Mouse (Mus musculus) CH12.LX (cell line): ENCODE data around the gene Foxp1. TPM values are rescaled to one million over a fixed set of nuclear protein-coding genes. Genes with fewer than 3 reads are reported as not detected.

Experiments
- DNase-seq: peaks from one replicate; pipeline ENCODE4 v3.0.0-alpha.2; 2013; ENCODE audit errors: extremely low read depth
- H3K27ac ChIP-seq: 2 replicates; pipeline ENCODE4 v1.5.1; 2012; ENCODE audit warnings: low read depth, mild to moderate bottlenecking, control low read depth, moderate library complexity; ENCODE audit not compliant: insufficient read depth
- H3K27me3 ChIP-seq: replicated peaks from 2 replicates; pipeline ENCODE3; 2012; ENCODE audit warnings: inconsistent platforms
- H3K36me3 ChIP-seq, 2 experiments: replicated peaks in 1 of 2; 2 replicates each; pipeline versions ENCODE3 to v1.6.1; 2012; ENCODE audit warnings: inconsistent platforms in 1 of 2, low read length in 1 of 2, mild to moderate bottlenecking in 1 of 2, mixed read lengths in 1 of 2, moderate library complexity in 1 of 2; ENCODE audit not compliant: control insufficient read depth in 1 of 2, insufficient read depth in 1 of 2
- H3K4me1 ChIP-seq, 2 experiments: 2 replicates each; pipeline ENCODE4 v1.6.1; 2012; ENCODE audit warnings: inconsistent platforms in 1 of 2, moderate library complexity in 1 of 2; ENCODE audit not compliant: insufficient read depth in 2 of 2, control insufficient read depth in 1 of 2
- H3K4me2 ChIP-seq: 2 replicates; pipeline ENCODE4 v1.6.1; 2012; ENCODE audit warnings: low read depth, mild to moderate bottlenecking, control low read depth; ENCODE audit not compliant: poor library complexity, insufficient read depth, severe bottlenecking
- H3K4me3 ChIP-seq, 3 experiments: fragments of 150-350 bp in 1 of 3; sonication (generic) in 1 of 3; replicated peaks in 1 of 3; 2 replicates each; pipeline versions ENCODE3 to v1.5.1; 2011 to 2012; ENCODE audit warnings: low read depth in 2 of 3, low read length in 2 of 3, mild to moderate bottlenecking in 2 of 3, moderate library complexity in 2 of 3, control low read depth in 1 of 3, improper control_type of control experiment in 1 of 3, inconsistent platforms in 1 of 3, mixed read lengths in 1 of 3; ENCODE audit not compliant: poor library complexity in 1 of 3
- H3K79me2 ChIP-seq: replicated peaks from 2 replicates; pipeline ENCODE4 v1.6.1; 2012; ENCODE audit warnings: mild to moderate bottlenecking, moderate library complexity; ENCODE audit not compliant: control insufficient read depth, poor library complexity, insufficient read depth, severe bottlenecking; ENCODE audit errors: extremely low read depth
- H3K9ac ChIP-seq: 2 replicates; pipeline ENCODE4 v1.6.1; 2012; ENCODE audit warnings: low read depth, mild to moderate bottlenecking, control low read depth, moderate library complexity; ENCODE audit not compliant: insufficient read depth
- H3K9me3 ChIP-seq: replicated peaks from 2 replicates; pipeline ENCODE3; 2012; ENCODE audit warnings: low read length, inconsistent platforms, mixed read lengths
- BHLHE40 ChIP-seq: IDR thresholded peaks from 2 replicates; pipeline ENCODE4 v1.6.1; 2011; ENCODE audit warnings: mild to moderate bottlenecking, low read depth, low read length, improper control_type of control experiment
- CHD2 ChIP-seq: IDR thresholded peaks from 2 replicates; pipeline ENCODE4 v1.6.1; 2011; ENCODE audit warnings: low read length, improper control_type of control experiment
- ELF1 ChIP-seq: IDR thresholded peaks from 2 replicates; pipeline ENCODE4 v1.6.1; 2014; ENCODE audit warnings: low read depth, mild to moderate bottlenecking, inconsistent platforms, low read length, improper control_type of control experiment
- EP300 ChIP-seq: IDR thresholded peaks from 2 replicates; pipeline ENCODE4 v1.6.1; 2011; ENCODE audit warnings: low read length, improper control_type of control experiment
- GABPA ChIP-seq: IDR thresholded peaks from 2 replicates; pipeline ENCODE4 v1.6.1; 2012; ENCODE audit warnings: low read depth, low read length, improper control_type of control experiment, inconsistent platforms; ENCODE audit not compliant: insufficient replicate concordance
- MAX ChIP-seq: IDR thresholded peaks from 2 replicates; pipeline ENCODE4 v1.6.1; 2011; ENCODE audit warnings: low read length, improper control_type of control experiment
- MEF2A ChIP-seq: IDR thresholded peaks from 2 replicates; pipeline ENCODE4 v1.6.1; 2014; ENCODE audit warnings: low read depth, mild to moderate bottlenecking, inconsistent platforms, low read length, improper control_type of control experiment, borderline replicate concordance
- MXI1 ChIP-seq: IDR thresholded peaks from 2 replicates; pipeline ENCODE4 v1.6.1; 2011; ENCODE audit warnings: mild to moderate bottlenecking, low read depth, low read length, improper control_type of control experiment
- MYC ChIP-seq: IDR thresholded peaks from 2 replicates; pipeline ENCODE4 v1.6.1; 2011; ENCODE audit warnings: low read depth, mild to moderate bottlenecking, improper control_type of control experiment, low read length
- NRF1 ChIP-seq: IDR thresholded peaks from 2 replicates; pipeline ENCODE4 v1.6.1; 2014; ENCODE audit warnings: low read depth, mild to moderate bottlenecking, inconsistent platforms, low read length, improper control_type of control experiment, moderate library complexity
- PAX5 ChIP-seq: IDR thresholded peaks from 2 replicates; pipeline ENCODE4 v1.6.1; 2012; ENCODE audit warnings: low read length, inconsistent platforms, mixed read lengths
- POLR2A ChIP-seq: IDR thresholded peaks from 2 replicates; pipeline ENCODE4 v1.6.1; 2011; ENCODE audit warnings: low read depth, mild to moderate bottlenecking, improper control_type of control experiment, low read length
- POLR2AphosphoS2 ChIP-seq: IDR thresholded peaks from 2 replicates; pipeline ENCODE4 v1.6.1; 2011; ENCODE audit warnings: low read depth, low read length, improper control_type of control experiment
- RCOR1 ChIP-seq: conservative IDR thresholded peaks from 2 replicates; pipeline ENCODE4 v1.6.1; 2012; ENCODE audit warnings: low read depth, mild to moderate bottlenecking, inconsistent platforms, low read length, improper control_type of control experiment
- SIN3A ChIP-seq: IDR thresholded peaks from 2 replicates; pipeline ENCODE4 v1.6.1; 2012; ENCODE audit warnings: low read length, improper control_type of control experiment, inconsistent platforms
- SMC3 ChIP-seq: IDR thresholded peaks from 2 replicates; pipeline ENCODE4 v1.6.1; 2011; ENCODE audit warnings: low read depth, low read length, improper control_type of control experiment
- TCF12 ChIP-seq: IDR thresholded peaks from 2 replicates; pipeline ENCODE4 v1.6.1; 2014; ENCODE audit warnings: low read depth, mild to moderate bottlenecking, inconsistent platforms, low read length, improper control_type of control experiment
- UBTF ChIP-seq: IDR thresholded peaks from 2 replicates; pipeline ENCODE4 v1.6.1; 2012; ENCODE audit warnings: low read depth, mild to moderate bottlenecking, inconsistent platforms, low read length, improper control_type of control experiment, moderate library complexity
- USF1 ChIP-seq: IDR thresholded peaks from 2 replicates; pipeline ENCODE4 v1.6.1; 2014; ENCODE audit warnings: low read depth, mild to moderate bottlenecking, inconsistent platforms, low read length, improper control_type of control experiment
- ZC3H11A ChIP-seq: IDR thresholded peaks from 2 replicates; pipeline ENCODE4 v1.6.1; 2012; ENCODE audit warnings: low read depth, mild to moderate bottlenecking, inconsistent platforms, low read length, improper control_type of control experiment
- ZMIZ1 ChIP-seq: IDR thresholded peaks from 2 replicates; pipeline ENCODE4 v1.6.1; 2012; ENCODE audit warnings: low read depth, mild to moderate bottlenecking, inconsistent platforms, low read length, improper control_type of control experiment
- dilution Hi-C: fragments of 300-500 bp; cut with MboI; formaldehyde crosslinking; loops from 2 replicates; pipeline ENCODE4 v1.14.3; 2020; ENCODE audit warnings: low sequenced_read_pairs; ENCODE audit not compliant: extremely low pct_unique_long_range_greater_than_20kb, extremely low pct_ligation_motif_present
- in situ Hi-C: fragments of 300-500 bp; cut with MboI; formaldehyde crosslinking; loops from 3 replicates; pipeline ENCODE4 v1.14.3; 2019; ENCODE audit warnings: low sequenced_read_pairs, low pct_ligation_motif_present, low pct_unique_long_range_greater_than_20kb, mixed read lengths
- polyA plus RNA-seq: library from polyadenylated mRNA; unstranded; fragments of >175 nt; gene quantifications from 2 replicates; pipeline ENCODE4 v1.2.1, GENCODE M21; 2012; ENCODE audit warnings: low read depth; ENCODE audit not compliant: insufficient read length
- total RNA-seq, 2 experiments: library from RNA; depleted of rRNA; stranded (reverse); fragments of 300-350 nt in 1 of 2; fragments of >200 nt in 1 of 2; gene quantifications; 2 replicates each; pipeline ENCODE4 v1.2.3; 2012 to 2014

The Foxp1 gene
- total and polyA plus RNA-seq, 3 experiments, result 66.5 to 105 (median 87.4) TPM

DNA sequence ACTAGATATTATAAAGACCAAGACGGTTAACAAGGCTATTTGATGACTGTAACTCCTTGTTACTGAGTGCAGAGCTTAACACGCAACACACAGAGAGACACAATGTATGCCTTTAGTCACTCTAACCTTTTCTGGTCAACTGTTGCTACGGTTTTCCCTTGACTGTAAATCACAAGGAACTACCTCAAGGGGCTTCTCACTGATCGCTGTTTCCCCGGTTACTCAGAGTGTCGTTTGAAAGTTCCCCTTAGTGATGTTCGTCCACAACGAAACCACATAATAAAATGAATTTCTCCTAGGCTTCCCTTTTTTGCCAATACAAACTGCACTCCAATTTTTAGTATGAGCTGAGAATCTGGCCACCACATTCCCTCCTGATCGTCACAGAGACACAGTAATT is 497.9 kb downstream of the Foxp1 start:
- no peaks in the 10 kb centered on the region for H3K27me3 ChIP-seq
- peaks cover 4 to 10% of the 10 kb centered on the region in 2 experiments for H3K36me3 ChIP-seq
- dilution Hi-C loops (no loop called here), in situ Hi-C loops (no loop called here)
- peak overlapping the region; percentile 70 for H3K9ac ChIP-seq
- H3K4me1 ChIP-seq, result peaks cover 6 to 41% of the 10 kb centered on the region in 2 experiments
- TF ChIP-seq SMC3 (no peak), MYC (no peak), EP300 (no peak), MAX (no peak), ELF1 (no peak), PAX5 (no peak), RCOR1 (0 out of 2 replicates have a peak, but pooled peaks have one; percentile 6), UBTF (0 out of 2 replicates have a peak, but pooled peaks have one; percentile 57), POLR2AphosphoS2 (no peak), CHD2 (no peak), ZMIZ1 (no peak), SIN3A (no peak; the same call in 1 of the 2 replicates), NRF1 (no peak), TCF12 (no peak)
- H3K9me3 ChIP-seq, result no peaks in the 10 kb centered on the region
- H3K4me3 ChIP-seq, result peak overlapping the region; percentile 48 to 74 (median 53)
- peaks cover 91% of the 10 kb centered on the region for H3K79me2 ChIP-seq
- H3K4me2 ChIP-seq, result peak overlapping the region; percentile 44
- H3K27ac ChIP-seq, result peak overlapping the region; percentile 67
- DNase-seq, result no peak

DNA sequence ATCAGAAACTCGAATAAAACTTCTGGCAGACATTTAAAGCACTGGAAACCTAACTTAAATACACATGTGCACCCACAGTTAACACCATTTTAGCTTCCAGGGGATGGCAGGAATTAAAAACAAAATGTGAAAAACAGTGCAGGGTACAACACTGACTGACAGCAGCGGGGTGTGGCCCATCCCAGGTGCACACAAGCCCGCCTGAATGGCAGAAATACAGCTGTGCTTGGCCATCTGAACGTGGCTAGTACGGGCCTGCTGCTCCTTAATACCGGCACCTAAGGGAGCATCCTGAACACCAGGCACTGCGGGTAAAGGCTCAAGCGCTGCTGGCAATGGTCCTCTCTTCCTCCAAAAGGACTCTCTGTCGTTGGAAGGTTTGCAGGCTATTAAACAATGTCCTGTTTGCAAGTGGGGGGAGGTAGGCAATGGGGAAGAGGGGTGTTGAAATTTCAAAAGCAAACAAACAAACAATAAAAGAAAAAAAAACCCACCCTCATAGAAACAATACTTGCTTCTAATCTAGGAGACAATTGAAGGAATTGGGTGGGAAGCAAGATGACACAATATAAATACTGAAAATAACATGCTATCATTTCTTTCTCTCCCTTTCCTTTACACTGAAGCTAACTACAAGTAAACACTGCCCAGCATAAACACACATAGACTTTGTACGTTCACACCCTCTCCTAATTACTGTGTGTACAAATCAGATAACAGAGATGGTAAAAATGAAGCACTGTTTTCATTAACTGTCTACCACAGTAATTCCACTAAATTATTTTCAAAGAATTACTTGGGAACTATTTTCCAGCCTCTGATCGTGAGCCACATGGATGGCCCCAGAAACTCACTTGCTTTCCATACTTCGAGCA is 501.7 kb downstream of the Foxp1 start:
- no peaks in the 10 kb centered on the region for H3K9me3 ChIP-seq
- peaks cover 92% of the 10 kb centered on the region for H3K79me2 ChIP-seq
- in situ Hi-C loops, result no loop called here
- peaks cover 28 to 44% of the 10 kb centered on the region in 2 experiments for H3K36me3 ChIP-seq
- H3K9ac ChIP-seq, result peak overlapping the region; percentile 59
- peak overlapping the region; percentile 48 for H3K27ac ChIP-seq
- peak overlapping the region; percentile 96 for H3K4me2 ChIP-seq
- H3K4me3 ChIP-seq, result peak overlapping the region in 1 of 3 experiments; percentile 11
- H3K4me1 ChIP-seq, result peaks cover 13 to 65% of the 10 kb centered on the region in 2 experiments
- no peak; the same call in 1 of the 2 replicates for TF ChIP-seq MEF2A
- peak; percentile 3; the same call in 1 of the 2 replicates for TF ChIP-seq MXI1
- peak; percentile 31; the same call in 1 of the 2 replicates for TF ChIP-seq POLR2A
- 0 out of 2 replicates have a peak, but pooled peaks have one; percentile 46 for TF ChIP-seq UBTF
- TF ChIP-seq BHLHE40, result no peak
- peak; percentile 58; the same call in 1 of the 2 replicates for TF ChIP-seq TCF12
- TF ChIP-seq SIN3A, result peak; percentile 85
- no peak for TF ChIP-seq USF1
- TF ChIP-seq ZC3H11A, result no peak
- no peak for TF ChIP-seq GABPA
- DNase-seq, result no peak
- no peaks in the 10 kb centered on the region for H3K27me3 ChIP-seq
- dilution Hi-C loops, result no loop called here
